Mouse (Mus musculus) large intestine, adult 2 months (tissue): ENCODE measurements around the gene Hist1h3h. TPM values are rescaled to one million over a fixed set of nuclear protein-coding genes. Genes with fewer than 3 reads are reported as not detected.
"Not testable (repeated sequence)": the region's sequence is repeated elsewhere in the genome, so short reads cannot be mapped to it uniquely, and the experiment has no call there.

Experiments used
- DNase-seq: peaks from one replicate; pipeline ENCODE4 v3.0.0-alpha.2; 2012; ENCODE audit warnings: low read depth, low spot score
- WGBS: fragments of 180-500 bp; shearing (Covaris S2); methylation state at CpG from one replicate; pipeline ENCODE4 v1.1.7; 2018; 5-methylcytosine and 5-hydroxymethylcytosine counted together
- polyA plus RNA-seq: library from polyadenylated mRNA; depleted of rRNA; stranded (reverse); fragments of >200 nt; gene quantifications from 2 replicates; pipeline ENCODE4 v1.2.3, GENCODE M21; 2012; rRNA removed

The Hist1h3h gene
- 33.4 and 59.9 TPM in 2 replicates for polyA plus RNA-seq

GRCm38 (mm10) chr13:21717397-21718357 is at the start of gene Hist1h3h:
TSS of gene Hist1h3h (plus strand) at chr13:21717659.
- peak; percentile 75 for DNase-seq

DNA sequence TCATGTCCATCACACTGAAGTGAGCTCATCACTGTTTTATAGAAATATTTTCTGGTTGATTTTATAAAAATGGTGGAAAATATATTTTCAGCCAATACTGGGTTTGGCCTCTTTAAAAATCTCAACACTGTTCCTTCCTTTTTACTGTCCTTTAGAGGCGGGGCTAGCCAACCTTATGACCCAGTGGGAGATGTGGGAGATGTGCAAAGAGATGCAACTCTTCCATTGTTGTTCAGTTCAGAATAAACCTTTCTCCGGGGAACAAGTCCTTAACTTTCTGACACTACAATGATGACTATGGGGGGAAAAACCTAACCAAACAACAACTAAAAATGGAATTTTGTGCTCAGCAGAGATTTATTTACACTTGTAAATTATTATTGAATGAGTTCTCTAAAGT is 40.2 kb upstream of the Hist1h3h start, which contains the start of gene Olfr1360:
TSS of gene Olfr1360 (minus strand) at position 101 of the 400 bp plus-strand sequence.
- no peak for DNase-seq
- WGBS: 80% methylated on average over 2 of the region's 2 CpGs

More at GRCm38 (mm10) chr13:21717397-21718357, at the start of gene Hist1h3h:
- 4% methylated on average over 31 of the region's 56 CpGs for WGBS

DNA sequence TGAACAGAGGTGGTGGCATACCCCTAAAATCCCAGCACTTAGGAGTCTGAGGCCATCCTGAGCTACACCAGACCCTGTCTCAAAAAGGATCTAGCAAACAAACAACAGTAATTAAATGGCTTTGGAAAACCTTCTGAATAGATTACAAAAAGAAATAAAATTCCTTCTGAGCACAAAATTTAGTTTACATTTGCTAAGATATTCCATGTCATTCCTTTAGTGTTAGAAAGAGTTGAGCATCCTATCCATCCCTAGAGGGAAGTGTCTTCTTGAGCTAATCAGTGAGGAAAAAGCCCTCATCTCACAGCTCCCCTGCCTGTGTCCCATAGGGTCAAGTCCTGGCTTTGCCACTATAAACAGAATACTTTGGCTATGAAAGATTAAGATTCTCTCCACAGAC is 19.6 kb upstream of the Hist1h3h start, which contains the start of gene Olfr1359:
TSS of gene Olfr1359 (plus strand) at position 301 of the 400 bp plus-strand sequence.
- no peak for DNase-seq

DNA sequence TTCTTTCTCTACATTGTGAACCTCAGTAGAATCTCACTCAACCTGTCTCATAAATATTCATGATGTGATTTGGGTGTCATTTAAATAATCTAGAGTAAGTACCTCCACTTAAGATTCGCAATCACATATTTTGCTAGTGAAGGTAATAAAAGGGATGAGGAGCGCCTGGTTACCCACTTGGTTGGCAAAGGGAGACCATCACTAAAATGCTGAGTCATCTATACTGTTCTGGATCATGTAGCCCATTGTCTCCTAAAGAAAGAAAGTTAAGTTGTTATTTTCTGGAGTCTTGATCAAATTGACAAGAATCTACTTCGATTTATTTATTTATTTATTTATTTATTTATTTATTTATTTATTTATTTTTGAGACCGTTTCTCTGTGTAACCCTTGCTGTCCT is 10.8 kb upstream of the Hist1h3h start:
- no peak for DNase-seq
- WGBS: 48% methylated on average over 4 of the region's 4 CpGs

DNA sequence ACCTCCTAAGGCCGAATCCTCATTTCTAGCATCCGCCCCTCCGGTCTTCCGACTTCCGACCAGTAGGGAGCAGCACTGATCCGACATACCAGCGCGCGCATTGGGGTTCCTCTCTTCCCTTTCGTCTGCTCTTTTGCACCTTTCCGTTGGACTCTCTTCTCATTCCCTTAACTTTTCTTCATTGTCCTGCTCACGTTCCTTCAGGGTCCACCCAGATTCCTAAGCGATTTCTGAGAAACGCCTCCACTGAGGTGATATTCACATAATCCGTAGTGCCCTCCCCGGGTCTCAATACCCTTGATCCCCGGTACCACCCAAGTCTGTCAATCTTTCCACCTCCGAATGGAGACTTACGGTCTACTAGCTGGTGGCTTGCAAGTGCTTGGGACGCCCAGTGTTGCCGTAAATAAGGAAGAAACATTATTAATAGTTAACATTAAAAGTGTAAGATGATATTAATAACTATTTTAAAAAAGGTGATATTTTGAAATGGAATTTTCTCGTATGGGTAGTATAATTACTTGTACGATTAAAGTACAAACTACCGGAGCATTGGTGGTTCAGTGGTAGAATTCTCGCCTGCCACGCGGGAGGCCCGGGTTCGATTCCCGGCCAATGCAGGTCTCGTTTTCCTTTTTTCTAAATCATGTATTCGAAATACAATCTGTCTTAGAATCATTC is 7.3 kb upstream of the Hist1h3h start:
- peak; percentile 66 for DNase-seq
- WGBS: 1% methylated on average over 32 of the region's 32 CpGs

DNA sequence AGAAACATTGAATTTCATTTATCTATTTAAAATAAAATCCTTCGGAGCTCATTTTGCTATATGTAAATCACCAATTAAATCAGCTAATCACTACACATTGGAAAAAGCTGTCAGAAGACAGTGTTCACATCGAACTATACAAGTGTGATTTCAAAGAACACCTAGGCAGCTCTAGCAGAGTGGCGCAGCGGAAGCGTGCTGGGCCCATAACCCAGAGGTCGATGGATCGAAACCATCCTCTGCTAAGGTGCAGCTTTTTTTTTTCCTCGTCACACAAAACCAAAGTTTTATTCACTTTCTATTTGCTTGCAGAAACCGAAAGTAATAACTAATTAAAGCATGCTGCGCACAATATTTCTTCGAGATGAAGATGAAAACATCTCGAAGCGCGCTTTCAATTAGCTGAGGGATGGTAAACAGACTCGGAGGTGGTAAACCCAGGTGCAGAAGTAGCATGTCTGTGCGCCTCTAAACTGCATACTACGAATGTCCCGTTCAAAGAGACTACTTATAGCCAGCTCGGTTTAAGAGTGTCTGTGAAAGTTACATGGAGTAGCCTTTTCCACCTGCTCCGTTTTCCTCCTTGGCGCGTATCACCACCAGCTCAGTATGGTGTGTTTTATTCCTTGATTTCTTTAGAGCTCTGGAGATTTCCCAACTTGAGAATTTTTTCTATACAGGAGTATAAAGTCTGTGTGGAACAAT is 6.5 kb upstream of the Hist1h3h start:
- 4% methylated on average over 22 of the region's 22 CpGs for WGBS
- no peak for DNase-seq

DNA sequence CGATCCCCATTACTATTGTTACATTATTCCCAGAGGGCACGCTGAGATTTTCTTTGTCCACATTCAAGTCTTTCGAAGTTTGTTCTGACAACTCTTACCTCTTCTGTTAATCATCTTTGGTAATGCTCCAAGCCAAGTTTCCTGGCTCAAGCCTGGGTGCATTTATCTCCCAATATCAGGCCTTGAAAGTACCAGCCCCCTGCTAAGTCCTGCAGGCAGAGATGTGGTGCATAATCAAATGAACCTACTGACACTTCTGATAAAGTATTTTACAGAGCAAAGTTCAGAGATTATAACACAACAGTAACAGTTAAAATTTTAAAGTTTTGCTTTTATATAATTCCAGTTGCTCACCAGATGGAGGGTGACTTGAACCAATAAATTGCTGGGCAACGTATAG is 5.8 kb upstream of the Hist1h3h start:
- WGBS: 16% methylated on average over 4 of the region's 4 CpGs
- no peak for DNase-seq

DNA sequence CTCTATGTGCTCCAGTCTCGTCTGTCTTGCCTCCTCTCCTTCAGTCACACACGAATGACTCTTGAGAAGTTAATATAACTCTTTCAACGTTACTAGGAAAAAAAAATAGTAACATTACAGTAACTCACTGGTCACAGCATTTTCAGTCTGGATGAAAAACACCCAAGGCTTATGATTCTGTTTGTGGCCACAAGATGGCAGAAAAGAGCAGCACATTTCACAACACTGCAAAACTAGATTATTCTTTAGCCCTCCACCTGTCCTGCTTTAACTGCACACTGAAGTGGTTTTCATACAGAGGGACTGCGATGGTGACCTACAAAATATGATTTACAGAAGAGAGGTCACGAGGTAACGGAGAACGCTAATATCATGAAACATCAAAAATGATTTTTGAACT is 2.7 kb upstream of the Hist1h3h start:
- WGBS: under 1% methylated on average over 7 of the region's 7 CpGs
- peak; percentile 45 for DNase-seq

DNA sequence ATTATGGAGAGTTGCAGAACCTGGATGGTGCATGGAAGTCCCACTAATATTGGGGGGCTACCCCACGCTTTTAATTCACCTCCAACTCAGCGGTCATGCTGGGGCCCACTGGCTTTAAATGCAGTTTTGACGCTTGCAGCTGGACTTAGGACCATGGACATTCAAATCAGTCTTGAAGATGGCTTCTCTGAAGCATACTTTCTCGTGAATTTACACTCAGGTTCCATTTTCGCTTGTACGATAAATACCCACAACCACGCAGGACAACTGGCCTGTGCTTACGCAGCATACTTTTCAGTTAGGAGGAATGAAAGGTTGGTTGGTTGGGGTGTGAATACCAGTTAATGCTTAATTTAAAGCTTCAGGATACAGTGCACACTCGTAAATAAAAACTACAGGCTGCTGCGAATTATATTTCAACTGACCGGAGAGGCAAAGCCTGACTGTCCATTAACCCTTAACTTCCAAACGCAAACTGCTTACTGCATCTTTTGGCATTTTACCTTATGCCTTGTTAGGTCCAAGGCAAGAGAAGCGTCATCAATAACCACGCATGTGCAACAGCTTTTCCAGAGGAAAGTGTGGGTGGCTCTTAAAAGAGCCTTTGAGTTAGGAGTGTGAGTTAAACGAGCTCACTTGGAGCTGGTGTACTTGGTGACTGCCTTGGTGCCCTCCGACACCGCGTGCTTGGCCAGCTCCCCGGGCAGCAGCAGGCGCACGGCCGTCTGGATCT is 2.2 kb upstream of the Hist1h3h start:
- DNase-seq: no peak
- under 1% methylated on average over 22 of the region's 22 CpGs for WGBS

- peak; percentile 87 for DNase-seq
- under 1% methylated on average over 40 of the region's 50 CpGs for WGBS
These were observed 1.5 kb upstream of the Hist1h3h start, which contains the start of the genes Hist1h2bl and Hist1h2ai for GRCm38 (mm10) chr13:21715864-21716539. TSS of gene Hist1h2bl (minus strand) at chr13:21716143. TSS of gene Hist1h2ai (plus strand) at chr13:21716422.

GRCm38 (mm10) chr13:21716540-21717391 is 693 bp upstream of the Hist1h3h start:
- under 1% methylated on average over 20 of the region's 38 CpGs for WGBS
- not testable (repeated sequence) for DNase-seq

- DNase-seq: no peak
- WGBS: 72% methylated on average over 4 of the region's 4 CpGs
These were observed 1.1 kb downstream of the Hist1h3h start for GRCm38 (mm10) chr13:21718381-21719080.

GRCm38 (mm10) chr13:21721107-21721756 is 3.8 kb downstream of the Hist1h3h start:
- WGBS: 3% methylated on average over 21 of the region's 44 CpGs
- not testable (repeated sequence) for DNase-seq

DNA sequence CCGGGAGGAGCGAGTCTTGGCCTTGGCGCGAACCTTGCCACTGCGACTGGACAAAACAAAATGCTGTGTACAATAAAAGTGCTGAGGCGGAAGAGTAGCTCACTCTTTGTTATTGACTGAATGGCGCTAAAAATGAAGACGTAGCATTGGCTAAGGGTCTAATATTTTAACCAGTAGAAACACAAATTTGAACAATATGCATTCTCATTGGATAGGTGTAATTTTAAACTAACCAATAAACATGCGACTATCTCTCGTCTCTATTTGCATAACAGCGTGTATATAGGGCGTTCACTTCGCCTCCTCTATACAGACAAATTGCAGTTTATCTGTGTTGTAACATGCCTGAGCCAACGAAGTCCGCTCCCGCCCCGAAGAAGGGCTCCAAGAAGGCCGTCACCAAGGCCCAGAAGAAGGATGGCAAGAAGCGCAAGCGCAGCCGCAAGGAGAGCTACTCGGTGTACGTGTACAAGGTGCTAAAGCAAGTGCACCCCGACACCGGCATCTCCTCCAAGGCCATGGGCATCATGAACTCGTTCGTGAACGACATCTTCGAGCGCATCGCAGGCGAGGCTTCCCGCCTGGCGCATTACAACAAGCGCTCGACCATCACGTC is 4.4 kb downstream of the Hist1h3h start, which contains the start of gene Hist1h2bm:
TSS of gene Hist1h2bm (plus strand) at position 288 of the 616 bp plus-strand sequence.
- whole genome bisulfite sequencing: under 1% methylated on average over 37 of the region's 37 CpGs
- DNase-seq: peak; percentile 84

- DNase-seq: no peak
- 5% methylated on average over 11 of the region's 11 CpGs for WGBS
These were observed 5.0 kb downstream of the Hist1h3h start for GRCm38 (mm10) chr13:21722373-21722925.
